Mouse (Mus musculus) T-helper 2 cell (primary cell): ENCODE measurements around the gene Cxcr6.
"Not testable (repeated sequence)": the region's sequence is repeated elsewhere in the genome, so short reads cannot be mapped to it uniquely, and the experiment has no call there.

ENCODE experiments used
- in situ Hi-C: fragments of 300-600 bp; cut with MboI, MseI; formaldehyde crosslinking; loops from one replicate; pipeline ENCODE4 v1.15.1; 2025; ENCODE audit warnings: high pct_unique_total_duplicates

The Cxcr6 gene

DNA sequence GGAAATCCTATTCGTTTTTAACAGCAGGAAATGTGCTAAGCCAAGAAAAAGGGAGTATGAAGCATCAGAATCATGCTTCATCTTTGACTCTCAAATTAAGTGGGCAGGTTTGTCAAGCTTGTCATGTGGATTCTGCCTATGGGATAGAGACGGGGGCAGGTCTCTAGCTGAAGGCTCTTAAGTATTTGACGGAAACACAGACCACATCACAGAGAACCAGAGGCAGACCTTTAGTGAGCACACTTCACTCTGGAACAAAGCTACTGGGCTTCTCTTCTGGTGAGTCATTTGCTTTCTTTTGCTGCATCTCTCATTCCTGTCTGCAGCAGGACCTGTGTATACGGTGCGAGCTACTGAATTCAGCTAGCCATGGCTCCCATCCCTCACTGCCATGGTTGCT, at the start of gene Cxcr6:
Cxcr6 (plus strand) TSS at position 209 of the 400 bp plus-strand sequence.
- in situ Hi-C loops = no loop called here

DNA sequence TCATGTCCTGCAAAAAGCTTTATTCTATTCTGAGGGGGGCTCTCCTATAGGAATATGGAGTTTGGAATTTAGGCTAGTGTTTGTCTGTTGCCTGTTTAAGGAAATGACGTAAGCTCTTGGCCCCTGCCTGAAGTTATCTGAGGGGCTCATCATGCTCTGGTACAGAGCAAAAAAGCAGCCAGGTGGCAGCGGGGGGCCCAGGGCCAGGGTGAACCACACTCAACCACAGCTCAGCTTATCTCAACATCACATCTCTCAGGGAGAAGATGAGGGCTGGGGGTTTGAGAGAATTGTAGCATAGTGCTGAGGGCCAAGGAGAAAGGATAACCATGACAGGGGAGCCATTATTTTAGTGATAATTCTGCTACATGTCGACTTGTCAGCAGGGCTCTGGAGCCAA, 49.5 kb upstream of the Cxcr6 start:
- in situ Hi-C loops = no loop called here

GRCm38 (mm10) chr9:123757326-123757725, 48.9 kb upstream of the Cxcr6 start:
- in situ Hi-C loops = no loop called here

DNA sequence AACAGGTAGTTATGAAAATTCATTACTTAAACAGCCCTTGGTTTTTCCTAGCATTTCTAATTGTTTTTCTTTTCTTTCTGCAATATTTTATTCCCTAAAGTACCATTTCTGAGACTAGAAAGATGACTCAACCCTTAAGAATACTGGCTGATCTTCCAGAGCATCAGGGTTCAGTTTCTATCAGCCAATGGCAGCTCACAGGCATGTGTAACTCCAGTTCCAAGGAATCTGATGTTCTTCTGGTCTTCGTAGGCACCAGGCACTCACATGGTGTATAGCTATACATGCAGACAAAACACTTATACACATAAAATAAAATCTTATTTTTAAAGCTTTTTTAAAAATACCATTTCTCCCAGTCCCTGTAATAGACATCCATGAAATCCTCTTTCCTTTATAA, 48.1 kb upstream of the Cxcr6 start:
- in situ Hi-C loops = no loop called here

DNA sequence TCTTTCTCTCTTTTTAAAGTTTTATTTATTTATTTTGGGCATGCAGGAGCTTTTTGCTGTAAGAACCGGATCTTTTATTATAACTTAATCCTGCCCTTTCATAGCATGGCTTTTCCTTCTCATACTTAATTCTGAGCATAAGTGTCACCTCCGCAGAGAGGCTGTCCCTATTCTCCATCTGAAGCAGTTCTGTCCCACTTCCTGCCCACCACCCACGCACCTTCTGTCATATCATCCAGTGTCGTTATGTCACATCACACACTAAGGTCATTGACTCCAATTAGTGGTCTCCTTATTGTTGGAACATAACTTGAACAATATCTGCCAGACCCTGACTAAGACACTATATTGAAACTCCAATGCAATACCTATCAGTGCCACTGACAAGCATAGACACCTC, 47.6 kb upstream of the Cxcr6 start:
- in situ Hi-C loops = no loop called here

- in situ Hi-C loops = loop anchor here (10.0 kb wide), 2 partner anchors 46 to 1536 kb away; partner anchors contain the start of gene Lztfl1
Measured at GRCm38 (mm10) chr9:123760806-123761205, 45.5 kb upstream of the Cxcr6 start.

GRCm38 (mm10) chr9:123762886-123763285, 43.4 kb upstream of the Cxcr6 start:
- in situ Hi-C loops = loop anchor here (10.0 kb wide), 2 partner anchors 48 to 1538 kb away; partner anchors contain the start of gene Lztfl1

GRCm38 (mm10) chr9:123763771-123764170, 42.5 kb upstream of the Cxcr6 start:
- in situ Hi-C loops = loop anchor here (10.0 kb wide), 2 partner anchors 49 to 1539 kb away; partner anchors contain the start of gene Lztfl1

DNA sequence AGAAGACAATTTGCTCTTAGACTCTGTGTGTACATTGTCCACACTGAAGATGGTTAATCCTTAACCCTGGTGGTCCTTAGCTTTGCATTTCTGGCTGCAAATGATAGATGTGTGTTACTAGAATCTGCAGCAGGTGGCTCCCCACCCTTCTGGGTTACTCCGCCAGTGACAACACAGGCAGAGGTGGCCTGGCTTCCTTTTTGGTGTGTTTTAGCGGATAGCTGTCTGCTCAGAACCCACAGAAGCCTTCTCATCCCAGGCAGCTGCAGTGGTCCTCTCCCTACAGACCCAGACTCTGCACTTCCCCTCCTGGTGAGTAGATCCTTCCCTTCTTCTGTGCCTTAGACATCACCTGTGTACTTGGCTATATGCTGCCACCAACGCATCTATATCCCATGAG, 39.3 kb upstream of the Cxcr6 start:
- in situ Hi-C loops = loop anchor here (5.0 to 10.0 kb wide), 3 partner anchors 35 to 1542 kb away; partner anchors contain the start of gene Lztfl1

DNA sequence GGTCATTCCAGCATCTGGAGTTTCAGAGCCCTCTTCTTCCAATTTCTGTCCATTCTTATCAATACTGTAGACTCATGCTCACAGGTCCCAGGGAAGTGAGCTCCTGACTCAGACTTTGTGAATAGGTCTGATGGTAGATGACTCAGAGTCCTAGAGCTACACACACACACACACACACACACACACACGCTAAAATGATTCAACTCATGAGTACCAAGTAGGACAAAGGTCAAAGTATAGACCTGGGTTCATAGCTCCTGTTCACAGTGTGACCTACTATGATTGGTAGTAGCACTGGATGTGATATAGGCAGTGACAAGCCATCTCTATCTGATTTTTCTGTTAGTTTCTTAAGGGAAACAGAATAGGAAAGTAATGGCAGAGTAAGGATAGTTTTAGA, 37.8 kb upstream of the Cxcr6 start:
- in situ Hi-C loops = loop anchor here (5.0 to 10.0 kb wide), 3 partner anchors 36 to 1544 kb away; partner anchors contain the start of gene Lztfl1

DNA sequence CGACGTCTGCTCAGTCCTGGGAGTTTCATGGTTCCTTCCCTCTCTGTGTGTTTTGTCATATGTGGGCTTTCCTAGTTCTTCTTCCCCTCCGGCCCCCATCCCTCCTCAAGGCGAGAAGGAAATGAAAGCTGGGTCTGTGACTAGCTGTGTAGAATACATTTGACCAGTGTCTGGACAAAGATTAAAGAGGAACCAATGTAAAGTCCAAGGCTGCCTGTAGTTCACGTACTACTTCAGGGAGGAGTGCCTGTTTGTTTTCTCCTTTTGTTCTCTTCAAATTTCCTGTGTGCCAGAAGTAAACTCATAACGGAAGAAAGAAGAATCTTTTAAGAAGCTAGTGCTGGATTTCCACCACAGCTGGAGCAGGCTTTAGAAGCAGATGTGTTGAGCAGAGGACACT, 36.7 kb upstream of the Cxcr6 start:
- in situ Hi-C loops = loop anchor here (5.0 to 10.0 kb wide), 3 partner anchors 37 to 1545 kb away; partner anchors contain the start of gene Lztfl1

DNA sequence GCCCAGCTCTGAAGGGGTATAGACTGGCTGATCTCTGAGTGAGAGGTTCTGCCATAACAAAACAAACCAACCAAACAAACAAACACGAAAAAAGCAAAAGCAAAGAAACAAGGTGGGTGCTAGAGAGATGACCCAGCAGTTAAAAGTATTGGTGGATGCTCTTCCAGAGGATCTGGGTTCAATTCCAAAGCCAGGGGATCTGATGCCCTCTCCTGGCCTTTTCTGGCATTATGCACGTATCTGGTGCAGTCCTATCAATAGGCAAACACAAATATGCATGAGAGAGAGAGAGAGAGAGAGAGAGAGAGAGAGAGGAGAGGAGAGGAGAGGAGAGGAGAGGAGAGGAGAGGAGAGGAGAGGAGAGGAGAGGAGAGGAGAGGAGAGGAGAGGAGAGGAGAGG, 33.0 kb upstream of the Cxcr6 start:
- in situ Hi-C loops = not testable (repeated sequence)

- in situ Hi-C loops = no loop called here
Measured at GRCm38 (mm10) chr9:123788855-123789529, 17.3 kb upstream of the Cxcr6 start.

- in situ Hi-C loops = no loop called here
Measured at GRCm38 (mm10) chr9:123796174-123796573, 10.1 kb upstream of the Cxcr6 start.

DNA sequence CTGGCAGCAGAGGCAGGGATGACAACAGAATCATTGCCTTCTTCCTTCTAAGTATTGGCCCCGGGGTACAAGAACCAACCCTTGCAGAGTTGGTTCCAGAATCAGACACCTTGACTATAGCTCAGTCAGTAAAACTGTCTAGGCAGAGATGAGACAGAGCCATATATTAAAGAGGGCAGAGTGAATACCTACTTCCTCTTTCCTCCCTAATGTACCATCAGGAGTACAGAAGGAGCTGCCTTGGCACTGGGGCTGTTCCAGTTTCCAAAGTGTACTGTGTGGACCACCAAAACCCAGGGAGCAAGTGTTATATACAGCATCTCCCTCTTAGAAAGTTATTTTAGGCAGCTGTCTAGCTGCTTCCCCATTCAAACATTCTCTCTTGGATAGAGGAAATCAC, 4.7 kb upstream of the Cxcr6 start:
- in situ Hi-C loops = no loop called here

DNA sequence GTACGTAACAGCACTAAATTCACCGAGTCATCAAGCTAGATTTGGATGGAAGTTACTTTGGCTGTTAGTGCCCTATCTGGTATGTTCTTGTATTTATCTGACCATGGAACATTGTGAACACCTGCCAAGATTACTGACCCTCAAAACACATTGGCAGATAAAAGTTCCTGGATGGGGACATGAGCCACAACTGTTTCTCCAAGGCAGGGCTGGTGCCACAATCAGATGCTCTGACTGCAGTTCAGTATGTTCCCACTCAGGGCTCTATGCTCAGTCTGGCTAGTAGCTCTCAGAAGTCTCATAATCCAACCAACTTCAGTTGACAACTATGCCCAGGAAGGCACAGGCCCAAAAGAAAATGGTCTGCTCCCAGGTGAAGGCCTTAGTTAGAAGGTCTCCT, 3.9 kb upstream of the Cxcr6 start:
- in situ Hi-C loops = no loop called here

DNA sequence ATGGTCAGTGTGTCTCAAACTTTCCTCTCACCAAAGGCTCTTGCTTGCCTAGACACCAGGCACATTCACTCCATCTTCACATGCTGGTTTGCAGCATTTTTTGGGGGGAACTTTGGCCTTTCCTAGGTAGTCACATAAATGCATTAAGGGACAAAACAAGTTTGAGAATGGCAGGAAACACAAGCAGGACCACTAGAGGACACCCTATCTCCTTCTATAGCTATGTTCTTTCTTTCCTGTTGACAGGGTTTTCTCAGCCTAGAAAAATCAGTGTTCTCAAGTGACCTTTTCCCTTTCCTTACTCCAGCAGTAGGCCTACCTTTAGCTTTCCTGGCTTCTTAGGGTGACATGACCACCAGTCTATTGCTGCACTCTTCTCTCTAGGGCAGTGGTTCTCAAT, 3.4 kb upstream of the Cxcr6 start:
- in situ Hi-C loops = no loop called here

DNA sequence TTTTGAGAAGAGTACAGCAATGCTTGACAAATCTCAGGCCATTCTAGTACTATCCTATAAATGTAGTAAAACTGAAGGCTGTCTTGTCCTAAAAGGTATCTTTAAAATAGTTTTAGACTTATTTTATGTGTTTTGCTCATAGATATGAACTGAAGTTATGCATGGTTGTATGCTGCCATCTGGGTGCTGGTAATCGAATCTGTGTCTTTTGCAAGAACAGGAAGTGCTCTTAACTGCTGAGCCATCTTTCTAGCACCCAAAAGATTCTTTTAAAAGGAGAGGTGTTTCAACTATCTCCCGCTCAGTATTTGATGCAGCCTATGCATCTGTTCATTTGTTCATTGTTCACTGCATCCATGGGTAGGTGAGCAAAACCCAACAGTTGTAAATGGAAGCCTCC, 1.0 kb upstream of the Cxcr6 start:
- in situ Hi-C loops = no loop called here

DNA sequence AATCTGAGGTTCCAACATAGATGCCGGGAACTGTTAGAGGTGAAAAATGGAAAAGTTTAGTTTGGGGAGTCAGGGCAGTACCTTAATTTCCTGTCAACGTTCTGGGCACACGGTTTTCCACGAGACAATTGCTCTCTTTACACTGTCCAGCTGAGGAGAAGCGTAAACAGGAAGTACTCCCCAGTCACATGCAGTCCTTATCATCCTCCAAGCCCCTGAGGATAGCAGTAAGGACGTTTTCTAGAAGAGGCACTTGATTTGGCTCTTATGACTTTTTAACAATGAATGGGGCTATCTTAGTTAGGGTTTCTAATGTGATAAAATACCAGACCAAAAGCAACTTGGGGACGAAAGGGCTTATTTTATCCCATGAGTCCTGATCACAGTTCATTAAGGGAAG, 2.3 kb downstream of the Cxcr6 start:
- in situ Hi-C loops = no loop called here

DNA sequence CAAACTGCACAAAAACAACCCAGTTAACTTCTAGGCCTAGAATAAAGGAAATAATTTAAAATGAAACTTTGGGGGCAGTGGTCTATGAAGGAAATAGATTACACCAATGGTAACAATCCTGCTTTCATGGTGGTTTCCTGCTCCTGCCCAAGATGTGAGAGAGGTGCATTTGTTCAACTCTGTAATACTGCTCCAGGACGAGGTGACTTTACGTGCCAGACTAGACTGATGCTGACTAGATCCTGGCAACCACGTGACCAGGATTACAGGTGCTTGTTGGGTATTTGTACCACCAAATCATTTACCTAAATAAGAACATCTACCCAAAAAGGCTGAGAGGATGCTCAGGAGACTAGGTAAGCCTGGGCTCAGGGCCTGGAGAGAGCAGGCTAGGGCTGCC, 5.6 kb downstream of the Cxcr6 start:
- in situ Hi-C loops = no loop called here

DNA sequence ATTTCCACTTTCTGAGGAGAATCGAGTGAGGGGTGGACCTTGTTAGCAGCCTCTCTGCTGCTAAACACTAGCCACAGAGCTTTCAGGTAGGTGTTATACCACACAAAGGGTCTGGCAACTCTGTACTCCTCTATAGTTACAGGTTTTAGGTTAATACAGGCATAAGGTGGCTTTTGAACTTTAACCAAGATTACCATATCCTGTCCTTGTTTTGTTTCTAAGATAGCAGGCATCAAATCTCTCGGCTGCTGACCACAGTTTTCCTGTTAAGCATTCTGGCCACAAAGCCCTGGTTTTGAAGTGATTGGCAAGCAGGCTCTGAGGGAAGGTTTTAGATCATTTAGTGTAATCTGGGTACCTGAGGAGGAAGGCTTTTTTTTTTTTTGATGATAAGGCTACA, 8.1 kb downstream of the Cxcr6 start:
- in situ Hi-C loops = no loop called here

DNA sequence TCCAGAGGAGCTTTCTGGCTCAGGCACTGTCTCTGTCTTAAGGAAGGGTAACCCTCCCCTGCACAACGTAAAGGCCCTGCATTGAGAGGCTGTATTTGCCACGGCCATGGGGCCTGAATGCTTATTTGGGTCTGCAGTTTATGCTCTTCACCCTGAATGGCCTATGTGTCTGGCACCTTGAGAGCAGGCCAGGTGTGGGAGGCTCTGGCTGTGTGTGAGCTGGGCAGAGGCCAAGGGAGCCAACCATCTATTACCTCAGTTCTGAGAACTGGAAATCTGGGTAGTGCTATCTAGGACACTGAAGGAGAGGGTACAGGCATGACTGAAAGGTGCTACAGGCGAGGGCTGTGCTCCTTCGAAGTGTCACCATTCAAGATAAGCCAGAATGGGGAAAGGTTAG, 8.5 kb downstream of the Cxcr6 start:
- in situ Hi-C loops = no loop called here

GRCm38 (mm10) chr9:123815444-123815843, 9.2 kb downstream of the Cxcr6 start:
- in situ Hi-C loops = no loop called here

- in situ Hi-C loops = no loop called here
Measured at GRCm38 (mm10) chr9:123815996-123816395, 9.7 kb downstream of the Cxcr6 start.
